Mouse (Mus musculus) A20 (cell line): ENCODE measurements around the gene Padi3.
A peak's percentile ranks its signal among the peaks of the same experiment; 100 is the strongest.

Source experiments
- DNase-seq: peaks from one replicate; pipeline ENCODE4 v3.0.0-alpha.2; 2011; ENCODE audit warnings: low read depth, low spot score

The Padi3 gene

GRCm38 (mm10) chr4:140780507-140780906 is 29.9 kb downstream of the Padi3 start:
- no peak for DNase-seq

GRCm38 (mm10) chr4:140779803-140780397 is 30.5 kb downstream of the Padi3 start:
- DNase-seq: no peak

- DNase-seq: no peak
These were observed 33.8 kb downstream of the Padi3 start for GRCm38 (mm10) chr4:140776623-140777022.

GRCm38 (mm10) chr4:140775876-140776275 is 34.6 kb downstream of the Padi3 start:
- DNase-seq: no peak

- DNase-seq: peak; percentile 39
These were observed 35.6 kb downstream of the Padi3 start for GRCm38 (mm10) chr4:140774893-140775292.

GRCm38 (mm10) chr4:140774025-140774800 is 36.2 kb downstream of the Padi3 start, which contains the start of gene Padi4:
Gene Padi4, minus strand, starts transcription at chr4:140774236.
- no peak for DNase-seq

GRCm38 (mm10) chr4:140771091-140771490 is 39.4 kb downstream of the Padi3 start:
- DNase-seq: no peak

GRCm38 (mm10) chr4:140770433-140770832 is 40.0 kb downstream of the Padi3 start:
- no peak for DNase-seq

- no peak for DNase-seq
These were observed 41.5 kb downstream of the Padi3 start for GRCm38 (mm10) chr4:140768973-140769372.

GRCm38 (mm10) chr4:140765936-140766335 is 44.5 kb downstream of the Padi3 start:
- DNase-seq: no peak

- DNase-seq: peak; percentile 71
These were observed 47.3 kb downstream of the Padi3 start for GRCm38 (mm10) chr4:140763158-140763557.

- DNase-seq: no peak
These were observed 48.8 kb downstream of the Padi3 start for GRCm38 (mm10) chr4:140761601-140762000.

GRCm38 (mm10) chr4:140755811-140756210 is 54.6 kb downstream of the Padi3 start:
- DNase-seq: no peak

GRCm38 (mm10) chr4:140753366-140753765 is 57.1 kb downstream of the Padi3 start:
- DNase-seq: no peak

- DNase-seq: peak; percentile 96
These were observed 60.1 kb downstream of the Padi3 start for GRCm38 (mm10) chr4:140750328-140750727.

GRCm38 (mm10) chr4:140747978-140748377 is 62.5 kb downstream of the Padi3 start:
- no peak for DNase-seq

- DNase-seq: peak; percentile 69
These were observed 65.8 kb downstream of the Padi3 start for GRCm38 (mm10) chr4:140744654-140745053.

GRCm38 (mm10) chr4:140743086-140743485 is 67.4 kb downstream of the Padi3 start:
- no peak for DNase-seq

GRCm38 (mm10) chr4:140742543-140742942 is 67.9 kb downstream of the Padi3 start, which contains the start of gene Padi6:
Gene Padi6, minus strand, starts transcription at chr4:140742643.
- DNase-seq: no peak

GRCm38 (mm10) chr4:140741401-140741800 is 69.0 kb downstream of the Padi3 start:
- DNase-seq: no peak

GRCm38 (mm10) chr4:140740655-140741054 is 69.8 kb downstream of the Padi3 start:
- DNase-seq: peak; percentile 53
